Mouse (Mus musculus): ENCODE data around the gene Fbxw24.
"Not testable (repeated sequence)": the region's sequence is repeated elsewhere in the genome, so short reads cannot be mapped to it uniquely, and the experiment has no call there.

GRCm38 (mm10) chr9:109562106-109562505, 63.8 kb downstream of the Fbxw24 start:
- TF ChIP-seq CTCF, EP300 (IDR thresholded peaks at IDR 0.05; ENCODE audit: low read depth): not testable (repeated sequence)
